Mouse (Mus musculus): Measurements from ENCODE around the gene Alkbh4. TPM values are rescaled to one million over a fixed set of nuclear protein-coding genes. Genes with fewer than 3 reads are reported as not detected.

Gene Alkbh4
- 24.6 TPM for total RNA-seq (2023)

DNA sequence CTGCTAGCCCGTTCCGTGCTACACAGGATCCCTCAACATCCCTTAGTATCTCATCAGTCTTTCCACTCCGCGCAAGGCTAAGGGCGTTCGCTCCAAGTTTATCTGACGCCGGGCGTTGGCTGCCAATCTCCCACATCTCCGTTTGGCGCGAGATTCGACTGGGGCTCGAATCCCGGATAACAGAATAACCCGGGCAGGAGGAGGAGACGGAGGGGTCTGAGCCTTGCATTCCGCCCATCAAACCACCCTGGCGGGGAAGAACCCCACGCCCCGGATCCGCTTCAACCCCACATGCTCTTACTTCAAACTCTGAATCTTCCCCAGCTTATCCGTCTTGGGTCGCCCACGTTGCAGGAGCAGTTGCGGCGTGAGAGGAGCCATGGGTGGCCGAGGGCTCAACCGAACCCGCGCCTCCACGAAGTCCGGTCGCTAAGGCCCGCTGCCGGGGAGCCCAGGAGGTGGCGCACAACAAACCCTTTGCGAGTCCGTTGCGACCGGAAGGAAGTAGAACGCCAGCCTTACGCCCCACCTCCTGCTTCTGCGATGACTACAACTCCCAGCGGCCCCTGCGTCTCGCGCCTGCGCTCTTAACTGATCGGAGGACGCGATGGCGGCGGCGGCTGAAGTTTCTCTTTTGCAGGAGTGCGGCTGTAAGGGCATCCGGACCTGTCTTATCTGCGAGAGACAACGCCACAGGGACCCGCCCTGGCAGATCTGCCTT lies at the start of gene Alkbh4, which contains the start of gene Lrwd1:
TSS of gene Alkbh4 (plus strand) at position 576 of the 721 bp plus-strand sequence.
TSS of gene Lrwd1 (minus strand) at position 504 of the 721 bp plus-strand sequence.

DNA sequence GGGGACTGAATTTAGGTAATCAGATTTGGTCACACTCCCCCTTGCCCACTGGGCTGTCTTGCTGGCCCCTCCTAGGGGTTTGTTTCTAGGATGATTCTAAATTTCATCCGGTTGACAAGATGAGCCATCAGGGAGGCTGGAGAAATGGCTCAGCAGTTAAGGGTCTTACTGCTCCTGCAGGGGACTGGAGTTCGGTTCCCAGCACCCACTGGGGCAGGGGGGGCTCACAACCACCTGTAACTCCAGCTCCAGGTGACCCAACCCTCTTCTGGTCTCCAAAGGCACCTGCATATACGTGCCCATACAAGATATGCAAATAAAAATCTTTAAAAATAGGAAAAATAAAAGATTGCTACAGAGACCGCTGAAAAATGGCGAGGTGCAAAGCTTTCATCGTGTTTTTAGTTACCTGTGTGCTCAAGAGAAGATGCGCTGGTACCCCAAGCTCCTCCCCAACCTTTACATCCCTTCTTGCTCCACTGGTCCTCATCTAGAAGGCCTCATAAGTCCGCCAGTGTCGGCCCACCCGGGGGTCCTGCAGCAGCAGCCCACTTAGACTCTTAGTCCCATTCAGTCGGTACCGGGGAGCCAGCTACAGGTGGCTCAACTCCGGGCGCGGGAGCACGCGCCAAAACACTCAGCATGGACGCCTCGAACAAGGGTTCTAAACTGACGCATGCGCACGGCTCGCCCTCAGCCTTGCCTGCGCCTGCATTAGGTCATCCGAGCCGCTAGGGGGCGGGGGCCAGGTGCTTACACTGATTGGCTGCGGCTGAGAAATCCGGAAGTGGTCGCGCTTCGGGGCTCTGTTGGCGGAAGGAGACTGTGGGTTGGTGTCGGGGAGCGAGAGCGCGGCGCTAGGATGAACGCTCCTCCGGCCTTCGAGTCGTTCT lies 19.8 kb upstream of the Alkbh4 start, which contains the start of gene Polr2j:
TSS of gene Polr2j (plus strand) at position 741 of the 893 bp plus-strand sequence.

DNA sequence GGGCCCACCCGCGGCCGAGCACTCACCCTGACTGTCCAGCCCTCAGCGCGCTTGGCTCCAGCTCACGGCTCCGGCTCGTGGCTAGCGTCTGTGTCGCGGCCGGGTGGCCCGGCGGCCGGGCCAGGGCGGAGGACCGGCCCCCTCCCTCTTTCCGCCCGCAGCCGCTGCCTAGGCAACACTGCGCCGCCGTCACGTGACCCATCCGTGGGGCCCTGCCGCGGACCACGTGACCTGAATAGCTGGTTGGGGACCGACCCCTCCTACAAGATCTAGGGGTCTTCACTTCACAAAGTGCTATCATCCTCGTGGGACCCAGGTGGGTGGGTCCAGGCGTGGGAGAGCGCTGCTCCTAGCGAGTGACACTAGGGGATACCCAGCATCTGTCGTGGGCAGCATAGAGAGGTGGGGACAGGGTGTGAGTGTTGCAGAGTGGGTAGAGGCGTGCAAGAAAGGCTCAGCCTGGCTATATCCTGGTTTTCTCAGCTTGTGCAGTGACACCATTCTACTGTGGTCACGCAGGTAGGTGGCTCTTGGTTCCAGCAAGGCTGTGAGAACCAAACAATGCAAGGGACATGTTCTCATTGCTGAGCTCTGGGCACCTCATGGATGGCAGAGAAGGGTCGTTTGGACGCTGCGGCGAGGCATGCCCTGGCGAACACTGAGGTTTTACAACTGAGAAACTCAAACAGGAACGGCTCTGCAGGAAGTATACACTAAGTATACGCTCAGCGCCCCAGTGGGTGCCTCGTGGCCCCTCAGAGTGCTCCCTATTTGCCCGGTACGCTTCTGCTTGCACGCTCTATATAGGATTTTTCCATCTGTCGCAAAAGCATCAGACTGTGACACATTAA lies 34.8 kb downstream of the Alkbh4 start, which contains the start of gene Orai2:
TSS of gene Orai2 (minus strand) at position 202 of the 851 bp plus-strand sequence.

Other genes with a start within 250 kb of the Alkbh4 start
- 0.61 TPM for gene Hspb1, start 248.2 kb upstream of the Alkbh4 start, total RNA-seq (2023)
- 52.8 TPM for gene Ywhag, start 201.5 kb upstream of the Alkbh4 start, total RNA-seq (2023)
- not detected for gene Ssc4d, start 161.6 kb upstream of the Alkbh4 start, total RNA-seq (2023)
- gene Zp3, start 156.0 kb upstream of the Alkbh4 start, total RNA-seq (2023), result not detected
- 30.0 TPM for gene Dtx2, start 141.3 kb upstream of the Alkbh4 start, total RNA-seq (2023)
- 0.43 TPM for gene Upk3b, start 97.7 kb upstream of the Alkbh4 start, total RNA-seq (2023)
- not detected for gene Upk3bl, start 81.7 kb upstream of the Alkbh4 start, total RNA-seq (2023)
- gene Rasa4, start 52.2 kb upstream of the Alkbh4 start, total RNA-seq (2023), result 5.4 TPM
- 49.1 TPM for gene Polr2j, start 19.5 kb upstream of the Alkbh4 start, total RNA-seq (2023)
- 43.4 TPM for gene Lrwd1, start 72 bp upstream of the Alkbh4 start, total RNA-seq (2023)
- 238 TPM for gene Orai2, start 34.6 kb downstream of the Alkbh4 start, total RNA-seq (2023)
- gene Prkrip1, start 62.8 kb downstream of the Alkbh4 start, total RNA-seq (2023), result 29.5 TPM
- 1.0 TPM for gene Sh2b2, start 110.4 kb downstream of the Alkbh4 start, total RNA-seq (2023)

Measured in CD8-positive naive resting alpha-beta T cell, adult 57 days (primary cell).